In the genomic region with DNA sequence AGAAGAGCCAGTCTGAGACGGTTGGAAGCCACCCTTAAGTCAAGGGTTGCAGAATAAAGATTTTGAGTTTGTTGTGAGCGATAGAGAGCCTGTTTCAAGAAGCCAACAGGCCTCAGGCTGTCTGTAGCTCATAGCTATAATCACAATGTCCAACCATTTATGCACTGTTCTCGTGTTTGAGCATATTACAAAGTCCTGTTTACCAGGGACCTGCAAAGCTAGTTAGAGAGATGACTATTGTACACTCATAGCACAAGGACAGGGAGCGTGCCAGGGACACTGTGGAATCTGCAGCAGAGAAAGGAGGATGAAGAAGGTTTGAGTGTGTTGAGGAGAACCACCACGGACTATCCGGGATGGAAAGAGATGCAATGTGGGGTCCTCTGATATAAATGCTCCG, we compare ENCODE assay signal across 16 mouse cellular contexts. TPM values are rescaled to one million over a fixed set of nuclear protein-coding genes. Genes with fewer than 3 reads are reported as not detected.
"Had no signal": no experiment of that assay in that cellular context is flagged by ENCODE, and none has a peak within 500 bp of the region (broad histone marks: within the 10 kb centered on the region; RNA-seq: fewer than 3 reads in every experiment).

No protein-coding gene starts in this region.

- H3K4me2 ChIP-seq: limb, embryonic 12.5 days; limb, embryonic 15.5 days; liver, embryonic 15.5 days; lung, embryonic 14.5 days; midbrain, embryonic 12.5 days; midbrain, embryonic 15.5 days; neural tube, embryonic 12.5 days; neural tube, embryonic 15.5 days had no signal

- H3K4me3 ChIP-seq: limb, embryonic 12.5 days; limb, embryonic 15.5 days; liver, embryonic 15.5 days; midbrain, embryonic 12.5 days; midbrain, embryonic 15.5 days; neural tube, embryonic 12.5 days; neural tube, embryonic 15.5 days had no signal

- H3K9me3 ChIP-seq: limb, embryonic 12.5 days; limb, embryonic 15.5 days; liver, embryonic 15.5 days; midbrain, embryonic 12.5 days; midbrain, embryonic 15.5 days; neural tube, embryonic 12.5 days; neural tube, embryonic 15.5 days had no signal

- H3K27me3 ChIP-seq: limb, embryonic 15.5 days; liver, embryonic 15.5 days; midbrain, embryonic 15.5 days; neural tube, embryonic 12.5 days; neural tube, embryonic 15.5 days had no signal

- H3K4me1 ChIP-seq: limb, embryonic 12.5 days; limb, embryonic 15.5 days; neural tube, embryonic 12.5 days had no signal

- H3K27ac ChIP-seq: limb, embryonic 12.5 days; limb, embryonic 15.5 days; liver, embryonic 15.5 days; macrophage; midbrain, embryonic 12.5 days; midbrain, embryonic 15.5 days; neural tube, embryonic 12.5 days; neural tube, embryonic 15.5 days had no signal

- H3K9ac ChIP-seq: limb, embryonic 12.5 days; limb, embryonic 15.5 days; liver, embryonic 15.5 days; lung, embryonic 14.5 days; midbrain, embryonic 12.5 days; midbrain, embryonic 15.5 days; neural tube, embryonic 12.5 days; neural tube, embryonic 15.5 days had no signal

- H3K36me3 ChIP-seq: limb, embryonic 12.5 days; limb, embryonic 15.5 days; liver, embryonic 15.5 days; midbrain, embryonic 12.5 days; midbrain, embryonic 15.5 days; neural tube, embryonic 12.5 days; neural tube, embryonic 15.5 days had no signal

RNA-seq across cellular contexts. Expression of a gene that starts 3.0 kb away (rescaled TPM):
- total RNA-seq: layer of hippocampus, adult 18-20 months; layer of hippocampus, postnatal 14 days; left cerebral cortex, adult 8-10 months; left cerebral cortex, postnatal 14 days; left cerebral cortex, postnatal 4 days; megakaryocyte, adult 5-6 weeks had no signal
- polyA plus RNA-seq: limb, embryonic 12.5 days; limb, embryonic 15.5 days; liver, embryonic 15.5 days; lung, embryonic 14.5 days; lung, postnatal 0 days; macrophage; midbrain, embryonic 12.5 days; midbrain, embryonic 15.5 days; neural tube, embryonic 12.5 days; neural tube, embryonic 15.5 days had no signal

RNA-seq across cellular contexts. Expression of a gene that starts 55.3 kb away (rescaled TPM):
- polyA plus RNA-seq: macrophage had no signal
